Mouse (Mus musculus) cerebellum, adult 11 months (tissue): ENCODE results near the gene Plekhh2.
"Not testable (repeated sequence)": the region's sequence is repeated elsewhere in the genome, so short reads cannot be mapped to it uniquely, and the experiment has no call there.

Source experiments
- DNase-seq: peaks from one replicate; pipeline ENCODE4 v3.0.0; 2022

The Plekhh2 gene

GRCm38 (mm10) chr17:84512516-84513085, 906 bp downstream of the Plekhh2 start:
- DNase-seq = no peak

GRCm38 (mm10) chr17:84515901-84516300, 4.2 kb downstream of the Plekhh2 start:
- no peak for DNase-seq

- DNase-seq = no peak
Measured at GRCm38 (mm10) chr17:84519346-84519745, 7.7 kb downstream of the Plekhh2 start.

- no peak for DNase-seq
Measured at GRCm38 (mm10) chr17:84520057-84520456, 8.4 kb downstream of the Plekhh2 start.

- DNase-seq = no peak
Measured at GRCm38 (mm10) chr17:84529356-84529755, 17.7 kb downstream of the Plekhh2 start.

GRCm38 (mm10) chr17:84530202-84530796, 18.6 kb downstream of the Plekhh2 start:
- DNase-seq = no peak

- DNase-seq = no peak
Measured at GRCm38 (mm10) chr17:84532909-84533499, 21.3 kb downstream of the Plekhh2 start.

GRCm38 (mm10) chr17:84533841-84534240, 22.1 kb downstream of the Plekhh2 start:
- no peak for DNase-seq

GRCm38 (mm10) chr17:84534632-84535031, 22.9 kb downstream of the Plekhh2 start:
- DNase-seq = no peak

- DNase-seq = no peak
Measured at GRCm38 (mm10) chr17:84535226-84535625, 23.5 kb downstream of the Plekhh2 start.

- no peak for DNase-seq
Measured at GRCm38 (mm10) chr17:84537301-84537700, 25.6 kb downstream of the Plekhh2 start.

- DNase-seq = no peak
Measured at GRCm38 (mm10) chr17:84537966-84538365, 26.3 kb downstream of the Plekhh2 start.

- no peak for DNase-seq
Measured at GRCm38 (mm10) chr17:84540603-84541002, 28.9 kb downstream of the Plekhh2 start.

- no peak for DNase-seq
Measured at GRCm38 (mm10) chr17:84550902-84551877, 39.5 kb downstream of the Plekhh2 start.

- DNase-seq = no peak
Measured at GRCm38 (mm10) chr17:84552230-84552629, 40.5 kb downstream of the Plekhh2 start.

GRCm38 (mm10) chr17:84564264-84564663, 52.6 kb downstream of the Plekhh2 start:
- not testable (repeated sequence) for DNase-seq

- no peak for DNase-seq
Measured at GRCm38 (mm10) chr17:84565762-84566161, 54.1 kb downstream of the Plekhh2 start.

GRCm38 (mm10) chr17:84566773-84567555, 55.3 kb downstream of the Plekhh2 start:
- no peak for DNase-seq

- DNase-seq = no peak
Measured at GRCm38 (mm10) chr17:84568807-84569206, 57.1 kb downstream of the Plekhh2 start.

GRCm38 (mm10) chr17:84569770-84570169, 58.1 kb downstream of the Plekhh2 start:
- no peak for DNase-seq

- DNase-seq = no peak
Measured at GRCm38 (mm10) chr17:84571629-84572028, 59.9 kb downstream of the Plekhh2 start.

- no peak for DNase-seq
Measured at GRCm38 (mm10) chr17:84573305-84573704, 61.6 kb downstream of the Plekhh2 start.
